Mouse (Mus musculus) heart, postnatal 36 days (tissue): ENCODE measurements at regions not wholly inside any gene's neighbourhood (a gene's known extent, or its start where the extent isn't known, plus 50 kb on each side); places are given as distances from the start of the nearest gene placed in this dataset.

Source experiments
- DNase-seq, 2 experiments: peaks; one replicate each; pipeline ENCODE4 v3.0.0; 2021 to 2022
- intact Hi-C: fragments of 180-260 bp; cut with DNase I; formaldehyde crosslinking; loops from one replicate; pipeline ENCODE4 v1.15.1; 2025

GRCm38 (mm10) chr4:55605541-55605940, 73.3 kb upstream of the Klf4 start:
- DNase-seq: no peak
- intact Hi-C loops: no loop called here

DNA sequence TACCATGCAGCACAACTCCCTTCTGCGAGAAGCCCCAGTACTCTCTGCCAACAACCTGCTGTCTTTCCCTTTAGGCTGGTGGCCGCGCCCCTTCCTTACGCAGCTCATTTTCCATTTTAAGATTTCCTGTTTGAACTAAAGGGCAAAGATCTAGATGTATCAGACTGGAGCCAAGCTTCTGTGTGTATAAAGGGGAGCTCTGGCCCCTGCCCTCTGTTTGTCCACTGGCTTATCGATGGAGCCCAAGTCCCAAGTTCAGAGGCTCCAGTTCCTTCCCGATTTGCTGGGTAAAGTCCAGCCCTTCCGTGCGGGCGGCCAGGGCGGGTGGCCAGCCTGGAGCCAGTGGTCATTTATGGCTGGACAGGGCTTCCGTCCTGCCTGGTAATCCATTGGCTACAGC, 72.6 kb upstream of the Klf4 start:
- intact Hi-C loops: loop anchor here (5.0 kb wide), 1 partner anchor 73 kb away; the partner anchor contains the start of gene Klf4

GRCm38 (mm10) chr4:55603821-55604435, 71.7 kb upstream of the Klf4 start:
- intact Hi-C loops: loop anchor here (5.0 kb wide), 1 partner anchor 72 kb away; the partner anchor contains the start of gene Klf4
- DNase-seq: no peak

More for the DNA sequence above, 72.6 kb upstream of the Klf4 start:
- DNase-seq: peak; percentile 53 to 60

DNA sequence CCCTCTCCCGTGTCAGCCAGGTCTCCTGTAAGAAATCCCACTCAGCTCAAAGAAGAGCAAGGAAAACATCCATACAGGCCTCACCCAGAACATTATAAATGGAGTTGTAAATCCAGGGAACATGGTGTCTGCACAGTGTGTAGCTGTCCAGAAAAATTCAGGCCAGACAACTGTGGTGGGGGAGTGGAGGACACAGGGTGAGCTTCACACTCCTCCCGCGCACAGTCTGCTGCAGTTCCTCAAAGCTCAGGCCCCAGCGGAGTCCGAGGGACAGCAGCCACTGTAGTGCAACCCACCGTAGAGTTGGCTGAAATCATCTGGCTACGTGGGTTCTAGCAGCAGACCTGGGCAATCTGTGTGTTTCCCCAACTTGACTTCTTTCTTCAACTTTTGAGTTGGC, 62.9 kb upstream of the Klf4 start:
- DNase-seq: no peak

GRCm38 (mm10) chr4:55594699-55595098, 62.4 kb upstream of the Klf4 start:
- DNase-seq: no peak
- intact Hi-C loops: no loop called here

More for the DNA sequence above, 62.9 kb upstream of the Klf4 start:
- intact Hi-C loops: no loop called here

- no peak for DNase-seq
- intact Hi-C loops: no loop called here
Observed at GRCm38 (mm10) chr4:55593132-55593531, 60.9 kb upstream of the Klf4 start.

GRCm38 (mm10) chr4:55586212-55586611, 53.9 kb upstream of the Klf4 start:
- intact Hi-C loops: no loop called here
- DNase-seq: no peak

- intact Hi-C loops: no loop called here
- DNase-seq: no peak
Observed at GRCm38 (mm10) chr4:55583589-55583988, 51.3 kb upstream of the Klf4 start.
